ENCODE assay signal across 1 mouse cellular context in the genomic region with DNA sequence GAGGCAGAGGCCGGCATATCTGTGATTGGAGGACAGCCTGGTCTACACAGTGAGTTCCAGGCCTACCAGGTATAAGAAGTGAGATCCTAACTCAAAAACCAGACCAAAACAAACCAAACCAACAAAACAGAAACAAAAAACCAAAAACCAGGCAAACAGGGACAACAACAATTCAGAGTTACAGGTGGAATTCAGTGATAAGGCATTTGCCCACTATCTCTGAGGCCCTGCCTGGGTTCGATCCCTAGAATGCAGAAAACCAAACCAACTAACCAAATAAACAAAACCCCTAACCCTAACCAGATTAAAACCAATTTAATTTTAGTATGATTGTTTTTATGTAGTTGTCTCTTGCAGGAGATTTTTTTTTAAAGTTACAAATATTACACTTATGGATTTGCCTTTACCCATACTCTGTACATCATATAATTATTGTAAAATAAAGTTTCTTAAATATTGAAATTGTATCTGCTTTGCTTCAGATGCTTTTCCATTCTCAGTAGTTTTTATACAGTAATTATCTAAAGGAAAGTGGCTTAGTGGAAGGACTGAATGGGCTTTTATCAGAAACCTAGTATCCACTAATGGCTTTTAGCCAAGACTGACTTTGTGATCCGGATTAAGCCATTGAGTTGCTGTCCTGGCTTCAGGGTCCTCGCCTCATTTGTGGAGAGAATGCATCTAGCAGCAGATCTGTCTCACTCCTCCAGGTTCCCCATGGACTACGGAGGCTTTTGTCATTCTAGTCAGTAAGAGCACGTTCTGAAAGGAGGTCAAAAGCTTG.
TF ChIP-seq lines count a peak whose summit lies in the region.

No protein-coding gene starts in this region.

TF ChIP-seq in MEL, 35 proteins besides CTCF, POLR2A, EP300 and RAD21 (continued from another document):
- TF ChIP-seq ETS1 (IDR thresholded peaks at IDR 0.05; ENCODE audit: low read depth, low read length) (peak; percentile 52; the same call in 1 of the 2 replicates), ZMIZ1 (IDR thresholded peaks at IDR 0.05; ENCODE audit: low read depth, low read length) (no peak), TAL1 (IDR thresholded peaks at IDR 0.05; ENCODE audit: low read length) (peak; percentile 89), GABPA (IDR thresholded peaks at IDR 0.05; ENCODE audit: low read depth, low read length) (no peak), ELF1 (IDR thresholded peaks at IDR 0.05; ENCODE audit: low read depth, low read length) (no peak), POLR2AphosphoS5 (IDR thresholded peaks at IDR 0.05; ENCODE audit: borderline replicate concordance, low read depth, low read length) (no peak), TBP (IDR thresholded peaks at IDR 0.05; ENCODE audit: low read depth, low read length) (no peak)
